Mouse (Mus musculus) heart, postnatal 10 days (tissue): ENCODE data around the gene Ppp1r14a. TPM values are rescaled to one million over a fixed set of nuclear protein-coding genes. Genes with fewer than 3 reads are reported as not detected.
A peak's percentile ranks its signal among the peaks of the same experiment; 100 is the strongest.

ENCODE experiments used
- DNase-seq, 2 experiments: peaks; one replicate each; pipeline ENCODE4 v3.0.0; 2021
- intact Hi-C: fragments of 180-260 bp; cut with DNase I; formaldehyde crosslinking; loops from one replicate; pipeline ENCODE4 v1.15.1; 2025
- total RNA-seq, 2 experiments: library from RNA; stranded (reverse); gene quantifications; 2 replicates each; pipeline ENCODE4 v1.2.3; 2021

Gene Ppp1r14a
- total RNA-seq, 2 experiments from 2014 or later: 21.2 to 27.8 TPM

DNA sequence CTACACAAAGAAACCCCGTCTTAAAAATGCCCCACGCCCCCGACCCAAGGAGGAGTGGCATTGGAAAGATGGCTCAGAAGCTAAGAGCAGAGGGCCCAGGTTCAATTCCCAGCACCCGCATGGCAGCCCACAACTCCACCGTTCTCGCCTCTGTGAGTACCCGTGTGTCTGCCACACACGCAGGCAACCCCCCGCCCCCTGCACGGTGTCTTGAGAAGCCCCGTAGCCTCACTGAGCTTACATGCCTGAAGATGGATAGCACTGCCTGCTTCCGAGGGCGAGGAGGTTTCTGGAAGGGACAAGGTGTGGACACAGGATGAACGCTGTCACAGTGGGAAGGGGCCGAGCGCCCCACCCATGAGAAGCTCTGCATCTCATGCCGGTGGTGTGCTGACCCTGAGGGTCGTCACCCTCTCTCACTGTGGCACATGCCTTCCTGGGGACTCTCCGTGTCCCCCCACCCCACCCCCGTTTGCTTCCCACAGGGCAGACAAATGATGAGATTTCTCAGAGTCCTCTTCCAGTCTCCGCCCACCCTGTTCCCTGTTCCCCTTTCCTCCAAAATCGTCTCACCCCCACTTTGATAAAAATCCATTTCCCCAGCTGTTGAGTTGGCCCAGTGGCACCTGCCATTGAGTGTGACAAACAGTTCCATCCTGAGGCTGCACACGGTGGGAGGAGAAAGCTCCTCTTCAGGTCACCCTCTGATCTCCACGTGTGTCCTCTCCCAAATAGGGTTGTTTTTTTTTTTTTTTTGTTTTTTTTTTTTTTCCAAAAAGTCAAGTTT lies 6.9 kb downstream of the Ppp1r14a start:
- DNase-seq: no peak
- intact Hi-C loops: loop anchor here (2.0 to 10.0 kb wide), 3 partner anchors 49 to 311 kb away; partner anchors contain the start of genes Eif3k, Map4k1 and Psmd8

DNA sequence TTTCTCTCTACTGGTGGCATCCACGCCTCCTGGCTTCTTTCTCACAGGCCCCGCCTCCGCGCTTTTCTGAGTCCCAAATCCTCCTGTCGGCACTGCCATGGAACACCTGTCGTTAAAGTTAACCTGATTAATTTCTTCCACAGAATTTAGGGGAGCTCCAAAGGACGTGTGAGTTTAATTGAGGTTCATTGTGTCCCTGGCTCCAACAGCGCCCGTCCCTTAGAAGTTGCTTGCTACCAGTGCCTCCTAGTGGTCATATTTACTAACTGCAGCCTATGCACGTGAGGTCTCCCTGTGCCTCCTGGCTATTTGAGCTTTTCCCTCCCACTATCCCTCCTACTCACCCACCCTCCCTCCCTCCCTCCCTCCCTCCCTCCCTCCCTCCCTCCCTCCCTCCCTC lies 7.9 kb downstream of the Ppp1r14a start:
- intact Hi-C loops: loop anchor here (2.0 to 10.0 kb wide), 3 partner anchors 50 to 312 kb away; partner anchors contain the start of genes Eif3k, Map4k1 and Psmd8
- peak; percentile 77 to 87 for DNase-seq

DNA sequence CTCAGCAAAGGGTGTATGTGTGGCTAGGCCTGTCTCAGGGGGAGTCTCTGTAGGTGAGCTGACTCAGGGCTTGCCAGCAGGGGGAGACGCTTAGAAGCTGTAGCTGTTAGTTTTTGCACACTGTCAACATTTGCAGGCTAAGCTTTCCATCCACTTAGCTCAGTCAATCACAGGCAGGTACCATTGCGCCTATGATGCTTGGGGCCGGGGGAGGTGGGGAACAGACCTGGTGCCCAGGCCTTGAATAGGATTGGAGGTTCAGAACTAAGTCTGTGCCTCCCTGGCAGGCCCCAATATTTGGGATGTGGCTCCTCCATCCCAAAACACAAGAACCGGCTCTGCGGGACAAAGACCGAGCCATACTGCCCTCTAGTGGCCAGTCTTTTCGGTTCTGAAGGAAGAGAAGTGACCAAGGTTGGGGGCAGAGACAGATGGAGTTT lies 12.0 kb downstream of the Ppp1r14a start:
- intact Hi-C loops: loop anchor here (2.0 kb wide), 2 partner anchors 172 to 250 kb away; no protein-coding TSS in a partner anchor
- peak; percentile 79 to 87 for DNase-seq

DNA sequence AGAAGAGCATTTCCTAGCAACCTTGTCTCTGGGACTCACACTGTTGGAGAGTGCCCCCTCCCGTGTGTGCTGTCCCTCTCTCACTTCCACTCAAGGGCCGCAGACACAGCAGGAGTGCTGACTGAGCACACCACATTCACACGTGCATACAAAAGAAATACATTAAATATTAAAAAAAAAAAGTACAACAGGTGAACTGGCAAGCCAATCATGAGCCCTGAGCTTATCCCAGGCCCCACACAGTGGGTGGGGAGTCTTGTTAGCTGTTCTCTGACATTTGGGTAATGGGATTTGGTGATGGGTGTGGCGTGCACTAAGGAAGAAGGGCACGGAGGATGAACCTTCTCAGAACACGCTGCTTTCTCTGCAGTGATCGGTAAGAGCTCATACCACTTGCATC lies 13.5 kb downstream of the Ppp1r14a start:
- DNase-seq: no peak
- intact Hi-C loops: no loop called here

DNA sequence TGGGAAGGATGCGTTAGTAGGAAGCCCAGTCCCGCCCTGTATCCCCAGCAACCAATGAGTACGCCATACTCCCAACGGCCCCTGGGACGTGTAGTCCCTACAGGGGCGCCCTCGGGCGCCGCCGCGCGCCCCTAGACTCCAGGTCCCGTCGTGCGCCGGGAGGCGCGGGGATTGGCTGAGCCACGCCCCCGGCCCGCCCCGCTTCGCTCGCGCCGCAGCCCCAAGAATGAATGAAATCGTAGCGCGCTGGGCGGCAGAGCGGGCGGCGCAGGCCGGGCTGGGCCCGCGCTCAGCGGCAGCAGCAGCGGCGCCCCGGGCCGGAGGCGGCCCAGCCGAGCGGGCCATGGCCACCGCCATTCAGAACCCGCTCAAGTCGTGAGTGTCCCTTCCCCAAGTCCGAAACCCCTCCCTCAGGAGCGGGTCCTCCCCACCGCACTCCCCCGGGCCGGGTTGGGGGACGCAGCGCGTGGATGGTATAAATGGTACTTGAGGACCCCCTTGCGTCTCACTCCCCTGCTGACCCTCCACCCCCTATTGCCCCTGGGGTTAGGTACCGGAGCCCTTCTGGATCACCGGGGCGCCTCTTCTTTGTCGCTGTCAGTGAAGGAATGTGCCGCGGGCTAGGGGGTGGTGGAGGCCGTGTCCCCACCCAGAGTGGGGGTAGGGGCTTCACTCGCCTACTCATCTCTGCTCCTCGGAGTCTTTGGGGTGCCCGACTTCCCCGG lies 14.8 kb downstream of the Ppp1r14a start, which contains the start of gene Dpf1:
Gene Dpf1 (plus strand): TSS at position 214 of the 725 bp plus-strand sequence.
- intact Hi-C loops: no loop called here
- peak; percentile 81 to 83 for DNase-seq

DNA sequence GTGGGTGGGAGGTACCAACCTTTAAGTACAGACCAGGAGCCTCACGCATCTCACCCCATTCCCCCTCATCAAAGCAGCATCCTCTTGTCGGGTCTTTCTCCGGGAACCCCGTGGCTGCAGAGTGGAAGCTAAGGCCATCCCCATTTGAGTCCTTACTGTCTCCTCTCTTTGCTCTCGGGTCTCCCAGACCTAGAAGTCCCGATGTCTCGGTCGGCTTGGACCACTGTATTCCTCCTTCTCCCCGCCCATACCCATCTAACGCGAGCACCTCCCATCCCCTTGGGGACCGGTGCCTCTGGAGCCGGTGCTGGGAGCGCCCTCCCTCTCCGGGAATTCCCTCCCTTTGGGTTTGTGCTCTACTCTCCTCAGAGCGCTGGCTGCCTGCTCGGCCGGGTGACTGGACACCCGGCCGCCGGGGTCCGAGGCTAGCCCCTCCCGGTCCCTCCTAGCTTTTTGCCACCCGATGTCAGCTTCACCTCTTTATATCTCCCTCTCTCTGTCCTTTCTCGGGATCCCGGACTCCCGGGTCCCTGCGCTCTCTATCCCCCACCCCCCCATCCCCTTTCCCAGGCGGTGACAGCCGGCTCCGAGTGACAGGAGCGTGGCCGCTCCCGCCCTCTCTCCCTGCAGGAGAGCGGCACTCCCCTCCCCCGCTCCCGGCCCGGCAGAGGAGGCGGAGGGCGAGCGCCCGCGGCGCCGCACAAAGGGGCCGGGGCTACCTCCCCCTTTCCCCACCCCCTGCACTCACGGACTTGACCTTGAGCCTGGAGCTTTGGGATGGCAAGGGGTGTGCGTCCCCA lies 15.6 kb downstream of the Ppp1r14a start:
- no peak for DNase-seq
- intact Hi-C loops: no loop called here

DNA sequence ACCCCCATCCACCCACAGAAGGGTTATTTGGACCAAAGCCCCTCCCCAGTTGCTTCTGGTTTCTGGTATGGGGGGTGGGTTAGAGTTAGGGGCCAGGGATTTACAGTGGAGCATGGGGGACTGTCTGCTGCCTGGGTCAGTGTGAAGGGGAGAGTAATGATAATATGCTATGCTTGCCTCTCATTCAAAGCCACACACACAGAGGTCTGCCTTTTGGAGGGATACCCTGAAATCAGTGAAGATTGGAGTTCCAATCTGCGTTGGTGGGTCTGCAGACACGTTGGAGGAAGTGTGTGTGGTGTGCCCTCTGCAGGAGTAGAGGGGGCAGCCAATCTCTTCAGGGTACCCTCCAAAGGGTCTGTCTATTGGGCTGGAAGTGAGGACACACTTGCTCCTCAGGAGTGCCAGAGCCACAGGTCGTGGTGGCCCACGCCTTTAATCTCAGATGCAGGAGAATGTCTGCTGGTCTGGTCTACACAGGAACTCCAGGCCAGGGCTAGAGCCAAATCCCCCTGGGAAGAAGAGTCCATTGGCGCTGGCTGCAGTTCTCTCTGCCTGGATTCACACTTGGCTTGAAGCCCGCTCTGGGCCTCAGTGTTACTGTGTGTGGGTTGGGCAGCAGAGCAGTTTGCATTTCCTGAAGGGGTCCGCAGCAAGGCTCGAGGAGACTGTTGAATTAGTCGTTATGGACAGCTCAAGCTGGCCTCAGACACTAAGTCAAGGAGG lies 16.3 kb downstream of the Ppp1r14a start:
- DNase-seq: no peak
- intact Hi-C loops: no loop called here

DNA sequence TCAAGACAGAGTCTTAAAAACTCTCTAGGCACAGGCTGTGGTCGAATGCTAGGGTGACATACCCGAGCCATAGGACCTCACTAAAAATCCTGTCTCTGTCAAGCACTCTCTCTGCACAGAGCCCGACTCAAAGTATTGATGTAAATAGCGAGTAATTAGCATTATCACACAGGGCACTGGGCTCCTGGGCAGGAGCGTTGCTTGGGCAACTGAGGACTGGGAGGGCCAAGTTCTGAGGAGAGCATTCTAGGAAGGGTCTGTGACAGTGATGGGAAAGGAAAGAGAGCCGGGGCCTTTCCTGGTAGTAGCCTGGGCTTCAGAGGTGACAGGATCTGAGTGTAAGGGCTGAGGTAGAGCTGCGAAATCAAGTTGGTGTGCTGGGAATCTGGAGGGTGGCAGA lies 17.0 kb downstream of the Ppp1r14a start:
- DNase-seq: no peak
- intact Hi-C loops: no loop called here

DNA sequence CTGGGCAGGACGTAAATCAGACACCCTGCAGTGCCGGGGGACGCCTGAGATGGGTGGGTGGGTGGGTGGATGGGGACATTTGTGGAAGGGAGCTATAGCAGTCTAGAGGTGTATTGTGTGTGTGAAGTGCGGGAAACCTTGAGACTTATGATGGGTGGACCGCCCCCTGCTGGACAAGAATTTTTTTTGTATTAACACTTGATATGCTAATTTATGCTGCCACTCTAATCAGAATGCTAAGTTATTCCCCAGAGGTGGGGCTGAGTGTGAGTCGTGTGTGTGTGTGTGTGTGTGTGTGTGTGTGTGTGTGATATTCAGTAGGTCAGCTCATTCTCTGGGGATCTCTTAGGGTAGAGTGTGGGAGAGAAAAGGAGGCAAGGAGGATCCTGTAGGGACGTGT lies 17.5 kb downstream of the Ppp1r14a start:
- DNase-seq: peak in 1 of 2 experiments; percentile 63
- intact Hi-C loops: no loop called here

DNA sequence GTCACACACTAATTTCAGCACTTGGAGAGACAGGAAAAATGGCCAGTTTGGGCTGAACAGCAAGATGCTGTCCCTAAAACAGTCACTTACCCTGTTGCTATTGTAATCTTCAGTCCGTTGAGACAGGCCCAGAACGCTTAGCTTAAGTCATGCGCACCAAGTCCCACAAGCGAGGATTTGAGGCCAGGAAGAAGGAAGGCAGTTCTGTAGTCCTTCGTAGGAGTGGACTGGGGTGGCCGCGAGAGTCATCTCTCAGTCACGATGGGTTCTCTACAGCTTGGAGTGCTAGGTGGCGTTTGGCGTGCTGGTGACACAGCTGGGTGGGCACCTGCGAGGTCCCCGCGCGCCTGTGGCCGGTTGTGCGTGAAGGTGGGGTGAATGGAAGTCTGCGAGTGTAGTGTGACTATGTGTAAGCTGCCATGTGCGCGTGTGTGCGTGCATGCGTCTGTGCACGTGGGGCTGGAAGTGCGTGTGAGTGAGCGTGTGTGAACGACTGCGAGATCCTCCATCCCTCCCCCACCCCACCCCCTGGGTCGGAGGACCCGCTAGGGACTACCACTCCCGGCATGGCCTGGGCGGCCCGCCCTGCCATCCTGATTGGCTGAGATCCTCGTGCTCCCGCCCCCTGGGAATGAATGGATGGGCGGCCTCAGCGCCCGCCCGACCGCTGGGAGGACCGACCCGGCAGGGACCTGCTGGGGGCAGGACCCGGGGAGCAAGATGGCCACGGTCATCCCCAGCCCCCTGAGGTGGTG lies 18.4 kb downstream of the Ppp1r14a start:
- intact Hi-C loops: loop anchor here (2.0 kb wide), 1 partner anchor 215 kb away; no protein-coding TSS in a partner anchor
- peak; percentile 94 to 95 for DNase-seq

DNA sequence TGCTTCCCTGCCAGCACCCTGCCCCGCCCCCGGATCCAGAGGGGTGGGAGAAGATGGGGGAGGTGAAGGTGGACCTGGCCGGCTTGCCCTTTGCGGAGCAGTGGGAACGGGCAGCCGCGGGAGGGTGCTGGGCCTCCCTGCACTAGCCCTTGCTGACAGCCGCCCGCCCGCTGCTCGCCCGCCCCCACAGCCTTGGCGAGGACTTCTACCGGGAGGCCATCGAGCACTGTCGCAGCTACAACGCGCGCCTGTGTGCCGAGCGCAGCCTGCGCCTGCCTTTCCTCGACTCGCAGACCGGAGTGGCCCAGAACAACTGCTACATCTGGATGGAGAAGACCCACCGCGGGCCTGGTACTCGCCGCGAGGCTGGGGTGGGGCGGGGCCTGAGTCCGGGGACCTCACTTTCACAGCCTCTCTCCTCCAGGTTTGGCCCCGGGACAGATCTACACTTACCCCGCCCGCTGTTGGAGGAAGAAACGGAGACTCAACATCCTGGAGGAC lies 20.2 kb downstream of the Ppp1r14a start:
- DNase-seq: peak in 1 of 2 experiments; percentile 46
- intact Hi-C loops: loop anchor here (2.0 kb wide), 1 partner anchor 214 kb away; no protein-coding TSS in a partner anchor

DNA sequence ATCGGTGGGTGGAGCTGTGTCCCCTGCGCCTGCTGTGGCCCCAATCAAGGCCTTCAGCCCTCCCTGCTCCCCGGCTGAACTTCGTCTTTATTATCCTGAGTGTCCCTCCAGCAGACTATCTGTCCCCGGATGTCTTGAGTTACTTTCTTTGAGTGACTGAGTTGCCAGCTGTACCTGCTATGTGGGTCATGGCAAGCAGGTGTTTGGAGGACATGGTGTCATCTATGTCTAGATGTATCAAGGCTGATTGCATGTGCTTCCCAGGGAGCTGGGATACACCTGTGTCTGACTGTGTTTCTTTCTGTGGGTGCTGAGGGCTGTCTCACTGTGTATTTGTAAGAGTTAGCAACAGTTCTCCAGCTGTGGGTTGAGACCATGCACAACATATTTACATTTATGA lies 20.6 kb downstream of the Ppp1r14a start:
- DNase-seq: no peak
- intact Hi-C loops: loop anchor here (2.0 to 5.0 kb wide), 2 partner anchors 53 to 213 kb away; no protein-coding TSS in a partner anchor

DNA sequence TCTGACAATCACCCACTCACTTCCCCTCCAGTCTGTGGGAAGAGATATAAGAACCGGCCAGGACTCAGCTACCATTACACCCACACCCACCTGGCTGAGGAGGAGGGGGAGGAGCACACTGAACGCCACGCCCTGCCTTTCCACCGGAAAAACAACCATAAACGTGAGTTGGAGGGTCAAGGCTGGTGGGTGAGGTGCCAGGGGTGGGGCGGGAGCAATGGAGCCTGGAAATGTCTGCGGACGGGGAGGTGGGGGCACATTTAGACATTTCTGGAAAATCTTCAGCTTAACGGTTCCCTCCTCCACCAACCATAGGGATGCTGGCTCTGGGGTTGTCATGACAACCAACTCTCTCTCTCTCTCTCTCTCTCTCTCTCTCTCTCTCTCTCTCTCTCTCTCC lies 23.9 kb downstream of the Ppp1r14a start:
- DNase-seq: no peak
- intact Hi-C loops: loop anchor here (5.0 kb wide), 1 partner anchor 49 kb away; no protein-coding TSS in a partner anchor

DNA sequence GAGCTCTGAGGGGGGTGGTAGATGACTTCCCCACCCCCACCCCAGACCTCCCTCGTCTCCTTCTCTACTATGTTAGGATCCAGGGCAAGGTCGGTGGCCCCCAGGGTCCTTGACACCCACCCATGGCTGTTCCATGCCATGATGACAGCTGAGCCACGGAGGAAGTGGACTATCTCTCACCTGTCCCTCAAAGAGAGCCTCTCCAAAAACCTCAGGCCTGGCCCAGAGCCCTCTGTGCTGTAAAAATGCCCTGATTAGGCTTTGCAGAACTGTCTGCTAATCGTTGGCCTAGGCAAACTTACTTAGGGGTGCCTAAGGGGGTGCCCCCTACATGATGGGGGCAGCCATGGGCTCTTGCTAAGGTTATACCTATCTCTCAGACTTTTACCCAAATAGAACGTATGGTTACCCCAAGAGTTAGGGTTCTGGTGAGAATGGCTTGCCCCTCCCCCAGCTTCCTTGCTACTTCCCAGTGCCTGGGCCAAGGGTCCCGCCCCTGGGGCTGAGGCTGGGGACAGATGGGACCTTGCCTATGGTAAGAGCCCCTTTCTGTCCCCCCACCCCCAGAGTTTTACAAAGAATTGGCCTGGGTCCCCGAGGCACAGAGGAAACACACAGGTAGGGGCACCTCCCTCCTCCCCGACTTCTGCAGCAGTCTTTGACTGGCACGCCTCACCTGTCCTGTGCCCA lies 24.6 kb downstream of the Ppp1r14a start:
- intact Hi-C loops: loop anchor here (5.0 kb wide), 1 partner anchor 49 kb away; no protein-coding TSS in a partner anchor
- DNase-seq: no peak

DNA sequence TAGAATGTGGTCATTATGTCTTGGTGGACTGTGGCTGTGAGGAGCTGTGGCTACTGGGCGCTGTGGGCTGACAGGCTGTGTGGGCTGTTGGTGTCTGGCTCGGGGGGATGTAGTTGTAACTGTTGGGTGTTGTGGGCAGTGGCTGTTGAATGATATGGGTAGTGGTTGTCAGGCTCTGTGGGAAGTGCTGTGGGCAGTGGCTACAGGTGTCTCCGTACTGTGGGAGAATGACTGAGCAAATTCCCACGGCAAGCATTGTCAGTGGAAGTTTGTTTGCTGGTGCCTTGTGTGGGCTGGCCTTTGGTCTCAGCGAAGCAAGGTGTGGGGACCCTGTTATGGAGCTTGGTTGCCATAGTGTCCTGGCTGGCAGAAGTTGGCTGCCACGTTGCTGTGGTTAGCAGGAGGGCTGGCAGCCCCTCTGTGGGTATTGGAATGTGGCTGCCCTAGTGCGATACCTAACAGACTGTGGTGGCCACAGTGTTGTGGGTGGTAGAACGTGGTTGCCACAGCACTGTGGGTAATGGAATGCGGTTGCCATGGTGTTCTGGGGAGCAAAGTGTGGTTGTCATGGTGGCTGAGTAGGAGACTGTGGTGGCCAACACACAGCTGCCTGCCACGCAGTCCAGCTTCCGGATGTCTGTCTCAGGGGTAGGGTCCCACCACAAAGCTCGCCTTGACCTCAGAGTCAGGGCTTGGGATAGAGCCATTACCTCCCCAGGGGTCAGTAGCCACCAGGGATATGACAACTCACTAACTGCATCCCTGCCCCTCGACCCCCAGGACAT lies 25.9 kb downstream of the Ppp1r14a start:
- no peak for DNase-seq
- intact Hi-C loops: loop anchor here (5.0 kb wide), 1 partner anchor 47 kb away; no protein-coding TSS in a partner anchor

DNA sequence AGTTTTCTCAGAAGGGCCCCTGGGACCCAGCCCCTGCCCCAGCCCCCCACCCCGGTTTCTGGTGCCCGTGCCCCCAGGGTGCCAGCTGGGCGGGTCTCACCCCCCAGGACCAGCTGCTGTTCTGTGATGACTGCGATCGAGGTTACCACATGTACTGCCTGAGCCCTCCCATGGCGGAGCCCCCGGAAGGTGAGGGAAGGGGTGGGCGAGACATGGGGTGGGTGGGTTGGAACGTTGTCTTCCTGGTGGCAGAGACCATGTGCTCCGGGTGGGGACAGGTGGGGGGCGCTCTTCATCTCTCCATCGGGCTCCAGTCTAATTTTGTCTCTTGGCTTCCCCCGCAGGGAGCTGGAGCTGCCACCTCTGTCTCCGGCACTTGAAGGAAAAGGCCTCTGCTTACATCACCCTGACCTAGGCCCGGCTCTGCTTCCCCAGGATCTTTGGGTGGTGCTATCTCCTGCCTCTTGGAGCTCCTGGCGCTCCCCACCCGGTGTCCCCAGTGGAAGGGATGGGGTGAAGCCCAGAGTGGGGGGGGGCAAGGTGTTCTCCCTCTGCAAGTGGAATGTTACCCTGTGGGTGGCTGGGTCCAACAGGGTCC lies 27.1 kb downstream of the Ppp1r14a start:
- no peak for DNase-seq
- intact Hi-C loops: no loop called here

DNA sequence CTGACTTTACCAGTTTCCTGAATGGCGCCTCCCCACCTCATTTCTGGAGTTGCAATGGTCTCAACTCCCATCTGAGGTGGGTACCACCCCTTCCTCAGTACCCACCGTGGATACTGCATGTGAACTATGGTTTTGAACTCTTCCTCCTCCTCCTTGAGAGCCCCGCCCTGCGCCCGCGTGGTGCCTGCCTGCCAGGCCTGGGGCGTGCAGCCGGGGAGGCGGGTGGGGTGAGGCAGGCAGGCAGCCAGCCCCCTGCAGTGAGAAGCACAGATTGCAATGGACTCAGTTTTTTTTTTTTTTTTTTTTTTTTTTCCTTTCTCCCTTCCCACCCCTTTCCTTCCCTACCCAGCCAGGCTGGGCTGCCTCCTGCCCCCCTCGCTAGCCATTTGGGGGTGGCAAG lies 27.9 kb downstream of the Ppp1r14a start:
- DNase-seq: no peak
- intact Hi-C loops: no loop called here
